Mouse (Mus musculus): ENCODE measurements at regions not wholly inside any gene's neighbourhood (a gene's known extent, or its start where the extent isn't known, plus 50 kb on each side); places are given as distances from the start of the nearest gene placed in this dataset.
A peak's percentile ranks its signal among the peaks of the same experiment; 100 is the strongest.

DNA sequence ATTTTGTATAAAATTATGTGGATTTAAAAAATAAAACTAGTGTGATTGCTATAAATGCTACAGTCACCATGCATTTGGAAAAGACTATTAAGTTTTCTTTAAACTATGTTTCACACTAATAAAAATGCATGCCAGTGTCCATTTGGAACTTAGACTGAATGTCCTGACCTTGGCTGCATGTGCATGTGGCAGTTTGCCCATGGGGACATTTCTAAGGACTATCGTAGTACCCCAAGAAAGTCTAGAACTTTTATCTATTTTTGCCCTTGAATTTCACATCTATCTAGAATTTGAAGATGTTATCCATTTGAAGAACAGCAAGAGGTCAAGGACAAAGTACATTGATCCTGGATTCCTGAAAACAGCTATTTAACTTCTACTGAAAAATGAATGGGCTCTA is 745.9 kb downstream of the Tmem182 start:
- DNase-seq, result peak; percentile 16

DNA sequence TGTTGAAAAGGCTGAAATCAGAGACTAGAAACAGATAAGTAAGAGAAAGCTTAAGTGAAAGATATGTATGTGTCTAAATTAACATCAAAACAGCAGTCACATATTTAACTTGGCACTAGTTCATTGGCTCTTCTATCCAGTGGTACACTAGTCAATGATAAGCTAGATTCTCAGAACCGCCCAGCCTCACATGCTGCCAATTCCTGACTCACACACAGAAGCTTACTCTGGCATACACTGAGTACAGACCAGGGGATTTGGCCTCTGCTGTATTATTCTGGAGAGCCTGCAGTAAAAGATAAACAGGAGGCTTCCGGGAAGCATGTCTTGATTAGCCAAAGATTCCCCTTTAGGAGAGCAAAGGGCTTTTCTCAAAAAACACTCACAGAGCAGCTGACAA is 750.2 kb downstream of the Tmem182 start:
- DNase-seq, result peak; percentile 32

DNA sequence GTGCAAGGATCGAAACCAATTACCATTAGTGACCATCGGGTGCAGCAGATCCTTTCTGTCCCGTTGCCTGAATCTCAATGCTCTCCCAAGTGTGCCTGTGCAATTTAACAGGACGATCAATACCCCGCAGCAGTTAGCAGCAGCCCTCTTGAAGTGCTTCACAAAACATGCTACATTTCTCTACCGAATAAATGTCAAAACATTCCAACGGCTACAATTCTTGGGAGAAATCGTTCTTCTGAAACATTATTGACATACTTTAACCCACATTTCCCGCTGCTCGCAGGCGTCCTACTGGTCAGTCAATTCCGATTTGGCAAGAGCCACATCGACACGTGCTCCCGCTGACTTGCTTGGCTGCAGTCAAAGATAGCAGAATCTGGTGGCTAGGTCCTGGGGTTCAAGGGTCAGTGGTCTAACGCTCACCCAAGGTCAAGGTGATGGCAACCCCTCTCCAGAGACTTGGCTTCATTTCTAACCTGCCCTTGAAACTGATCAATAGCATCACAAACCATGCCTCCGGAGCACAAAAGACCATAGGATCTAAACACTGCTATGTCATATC is 753.8 kb downstream of the Tmem182 start:
- DNase-seq, result no peak

GRCm38 (mm10) chr1:41559991-41560390 is 754.6 kb downstream of the Tmem182 start:
- no peak for DNase-seq

DNA sequence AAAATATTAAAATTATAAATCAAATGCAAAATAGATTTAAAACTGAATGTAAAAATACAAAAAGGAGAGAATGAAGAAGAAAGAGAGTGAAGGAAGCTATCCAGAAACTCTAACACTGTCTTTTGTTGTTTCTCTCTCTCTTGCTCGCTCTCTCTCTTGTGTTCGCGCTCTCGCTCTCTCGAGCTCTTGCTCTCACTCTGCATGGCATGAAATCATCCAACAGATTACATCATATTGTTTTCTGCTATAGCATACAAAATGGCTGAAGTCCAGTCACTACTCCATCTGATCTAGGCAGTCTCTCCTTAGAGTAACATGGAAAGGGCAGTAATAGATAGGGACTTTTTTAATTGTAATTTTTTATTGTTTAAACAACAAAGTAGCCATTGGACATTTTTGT is 798.1 kb downstream of the Tmem182 start:
- DNase-seq, result no peak

DNA sequence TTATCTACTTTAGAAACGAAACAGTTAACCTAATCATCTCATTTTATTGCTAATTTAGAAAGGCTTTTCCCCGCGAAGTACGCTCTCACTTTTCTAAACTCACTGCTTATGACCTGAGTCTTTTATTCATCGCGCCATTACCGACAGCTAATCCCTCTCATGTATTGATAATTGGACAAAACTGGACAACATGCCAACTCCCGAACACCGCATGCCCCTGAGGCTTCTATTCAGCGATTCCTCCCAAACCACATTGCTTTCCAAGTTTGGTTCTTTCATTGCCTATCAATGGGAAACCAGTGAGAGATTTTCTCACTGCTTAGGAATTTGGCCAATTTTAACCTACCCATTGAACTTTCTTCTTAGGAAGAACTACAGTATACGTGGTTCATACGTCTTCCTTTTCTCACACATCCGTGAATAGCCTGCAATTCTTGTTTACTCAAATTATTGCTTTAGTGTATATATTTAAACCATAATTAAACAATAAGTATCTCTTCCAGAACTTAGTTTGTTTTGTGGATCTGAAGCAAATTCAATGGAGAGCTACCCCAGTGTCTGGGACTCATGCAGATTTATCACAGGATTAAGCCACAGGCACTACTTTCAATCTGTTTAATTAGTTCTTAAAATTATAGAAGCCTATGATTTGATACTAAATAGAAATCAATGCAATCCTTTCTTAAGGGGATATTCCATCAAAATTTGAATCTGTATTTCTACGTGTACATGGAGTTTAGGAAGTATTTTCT is 799.8 kb downstream of the Tmem182 start:
- no peak for DNase-seq

DNA sequence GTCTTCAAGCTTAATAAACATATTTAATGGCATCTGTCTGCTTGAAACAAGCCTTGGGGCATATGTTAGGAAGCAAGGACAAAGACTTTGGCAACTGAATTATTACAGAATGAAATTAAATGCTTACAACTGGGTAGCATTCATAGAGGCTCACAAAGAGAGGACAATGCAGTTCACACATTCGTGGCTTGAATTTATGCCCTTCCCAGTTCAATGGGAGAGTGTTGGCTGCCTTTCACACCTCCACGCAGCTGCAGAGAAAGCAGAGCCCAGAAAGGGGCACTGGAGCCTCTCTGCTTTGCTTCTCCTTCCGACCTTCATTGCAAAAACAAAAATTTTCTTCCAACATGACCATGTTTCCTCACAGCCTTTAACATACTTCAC is 800.3 kb downstream of the Tmem182 start:
- DNase-seq, result no peak

- DNase-seq, result no peak
These were observed 805.4 kb downstream of the Tmem182 start for GRCm38 (mm10) chr1:41610783-41611182.

DNA sequence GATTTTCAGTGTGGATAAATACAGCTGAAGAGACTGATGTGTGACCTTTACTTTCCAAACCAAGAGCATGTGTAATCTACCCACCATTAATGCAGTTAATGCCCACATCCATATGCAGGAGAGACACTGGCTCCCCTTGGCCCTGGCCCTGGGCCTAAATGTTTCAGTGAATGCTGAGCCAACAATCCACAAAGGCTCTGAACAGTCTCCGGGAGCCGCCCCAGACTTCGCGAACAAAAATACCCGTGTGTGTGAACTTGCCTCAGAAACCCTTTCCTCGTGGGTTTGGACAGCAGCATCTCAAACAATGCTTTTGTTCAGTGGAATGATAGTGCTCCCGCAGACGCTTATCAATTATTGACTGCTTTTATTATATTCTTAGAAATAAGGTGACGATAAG is 846.4 kb downstream of the Tmem182 start:
- DNase-seq, result no peak

DNA sequence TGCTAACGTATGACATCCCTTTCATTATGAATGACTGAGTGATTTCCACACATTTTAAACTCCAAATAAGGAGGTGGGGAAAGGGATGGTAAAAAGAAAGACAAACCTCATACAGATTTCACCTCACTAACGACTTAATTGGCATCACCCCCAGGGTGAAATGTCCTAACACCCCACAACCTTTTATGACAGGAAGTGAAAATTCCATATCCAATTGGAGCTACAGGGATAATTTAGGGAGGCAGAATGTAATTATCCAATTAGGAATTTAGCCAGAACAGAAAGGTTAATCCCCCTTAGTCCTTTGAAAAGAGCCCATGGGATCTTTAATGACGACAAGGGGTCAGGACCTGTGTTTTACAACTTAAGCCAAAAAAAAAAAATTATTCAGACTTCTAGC is 846.8 kb downstream of the Tmem182 start:
- no peak for DNase-seq

GRCm38 (mm10) chr1:41652646-41653427 is 847.4 kb downstream of the Tmem182 start:
- DNase-seq, result peak; percentile 89

DNA sequence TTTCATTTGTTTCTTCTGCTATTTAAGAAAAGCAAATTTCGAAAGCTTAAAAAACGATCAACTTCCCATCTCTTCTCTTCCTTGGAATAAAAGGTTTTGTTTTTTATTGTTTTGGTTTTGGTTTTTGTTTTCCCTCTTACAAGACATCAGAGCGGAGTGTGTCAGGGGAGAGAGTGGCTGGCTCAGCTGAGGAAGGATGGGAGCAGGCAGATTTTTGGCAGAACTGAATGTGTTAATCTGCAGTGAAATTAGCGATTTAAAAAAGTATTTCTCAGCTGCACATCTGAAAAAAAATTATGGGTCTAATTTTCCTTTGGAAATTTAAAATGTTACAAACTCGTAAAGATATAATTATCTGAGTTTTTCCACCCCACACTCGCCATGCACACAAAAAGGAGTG is 868.7 kb downstream of the Tmem182 start:
- no peak for DNase-seq

GRCm38 (mm10) chr1:41675345-41675744 is 869.9 kb downstream of the Tmem182 start:
- no peak for DNase-seq

- no peak for DNase-seq
These were observed 900.3 kb downstream of the Tmem182 start for GRCm38 (mm10) chr1:41705692-41706091.

DNA sequence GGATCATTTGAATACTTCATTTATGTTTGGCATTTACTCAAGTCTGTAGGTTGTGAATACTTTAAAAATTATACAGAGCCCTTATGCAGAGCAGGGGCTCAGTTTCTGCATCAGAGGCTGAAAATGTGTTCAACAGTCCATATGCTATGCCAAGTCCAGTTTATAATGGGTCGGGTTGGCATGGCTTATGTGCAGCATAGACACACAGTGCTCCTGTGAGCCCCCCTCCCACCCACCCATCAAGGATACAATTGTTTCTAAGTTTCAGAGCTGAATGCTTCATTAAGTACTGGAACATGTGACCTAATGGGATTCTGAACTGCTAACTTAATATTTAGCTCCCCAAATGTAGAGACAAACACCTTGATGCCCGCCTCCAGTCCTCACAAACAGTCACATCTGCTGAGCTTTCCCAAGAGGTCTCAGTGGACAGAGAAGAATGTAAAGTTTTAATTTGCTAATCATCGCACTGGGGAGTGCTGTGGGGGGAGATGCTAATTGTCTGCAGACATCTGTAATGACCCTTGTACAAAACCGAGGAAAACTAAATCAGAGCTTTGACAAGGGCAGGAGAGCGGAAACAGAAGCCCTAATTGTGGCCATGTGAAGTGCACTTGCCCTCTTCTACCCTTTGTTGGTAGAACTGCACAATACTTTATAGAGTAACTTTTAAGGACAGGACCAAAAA is 937.4 kb downstream of the Tmem182 start:
- DNase-seq, result no peak

DNA sequence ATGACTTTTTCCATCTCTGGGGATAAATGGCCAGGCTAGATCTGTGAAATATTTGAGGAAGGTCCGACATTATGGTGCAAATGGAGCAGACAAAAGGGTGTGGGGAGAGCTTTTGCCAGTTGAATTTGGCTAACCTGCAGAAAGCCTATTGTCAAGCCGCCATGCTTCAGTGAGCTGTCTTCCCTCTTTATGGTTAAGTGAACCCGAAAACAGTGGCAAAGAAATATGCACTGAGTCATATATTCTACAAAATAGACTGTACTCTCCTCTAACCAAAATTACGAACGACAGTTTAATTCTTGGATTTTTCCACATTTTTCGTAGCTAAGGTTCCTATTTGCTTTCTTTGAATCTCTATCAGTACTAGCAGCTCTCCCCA is 937.9 kb downstream of the Tmem182 start:
- DNase-seq, result no peak

DNA sequence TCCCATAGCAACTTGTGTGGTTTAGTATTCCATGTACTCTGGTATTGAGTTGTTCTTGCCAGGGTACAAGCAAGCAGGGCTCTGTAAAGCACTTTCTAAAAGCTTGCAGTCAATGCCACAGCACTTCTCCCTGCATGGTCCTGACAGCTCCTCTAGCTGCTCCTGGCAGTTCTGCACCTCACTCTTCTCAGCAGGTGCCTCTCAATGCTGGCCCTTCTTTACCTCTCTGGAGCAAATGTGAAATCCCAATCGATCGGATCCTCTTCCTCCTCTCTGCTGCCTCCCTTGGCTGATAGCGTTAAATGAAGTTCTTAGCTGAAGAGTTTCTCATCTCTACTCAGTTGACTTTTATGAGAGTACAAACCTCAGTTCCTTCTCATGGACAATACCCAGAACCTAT is 939.1 kb downstream of the Tmem182 start:
- DNase-seq, result no peak

DNA sequence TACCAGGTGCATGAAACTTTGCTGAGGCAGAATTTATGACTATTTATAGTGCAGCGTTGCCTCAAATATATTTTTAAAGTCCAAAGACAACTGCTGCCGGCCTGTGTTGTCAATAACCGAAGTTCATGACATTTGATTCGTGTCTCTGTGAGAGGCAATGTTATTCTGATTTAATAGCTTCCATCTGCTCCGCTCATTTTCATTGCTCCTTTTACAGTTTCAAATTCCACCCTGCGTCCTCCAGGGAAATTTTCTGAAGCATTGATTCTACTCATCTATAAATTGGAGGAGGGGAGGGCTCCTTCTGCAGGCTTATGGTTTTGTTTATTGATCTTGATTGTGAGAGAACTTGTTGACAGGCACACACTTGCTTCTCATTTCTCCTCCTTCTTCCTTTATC is 936.2 kb upstream of the Pou3f3 start:
- no peak for DNase-seq

All from adrenal gland, postnatal 14 days (tissue).